ENCODE assay signal across 7 mouse cellular contexts in genomic region chr16:11603667-11604422, GRCm38 (mm10).
A peak's percentile ranks its signal among the peaks of the same experiment; 100 is the strongest.
DNase-seq lines count a peak whose midpoint lies in the region; TF ChIP-seq lines count a peak whose summit lies in the region.

No protein-coding gene starts in this region.

- intact Hi-C loops in heart, postnatal 10 days (cut with DNase I): loop anchor here (1.0 kb wide), 3 partner anchors 25 to 180 kb away; no protein-coding TSS in a partner anchor

- TF ChIP-seq CTCF in brain, embryonic 14.5 days (IDR thresholded peaks at IDR 0.05; ENCODE audit: borderline replicate concordance, extremely low read depth, insufficient read depth, insufficient read length): peak; percentile 44; the same call in 1 of the 2 replicates

- no peak for TF ChIP-seq POLR2A in brain, embryonic 14.5 days (IDR thresholded peaks at IDR 0.05; ENCODE audit: borderline replicate concordance, extremely low read depth, insufficient read depth, insufficient read length, poor library complexity, severe bottlenecking)

- peak; percentile 22 for DNase-seq in ovary, postnatal 14 days (ENCODE audit: low spot score)
- DNase-seq in ovary, adult 18-20 months (ENCODE audit: low spot score): no peak
- peak; percentile 19 for DNase-seq in brain, embryonic 14.5 days (ENCODE audit: low read depth)
- peak; percentile 52 to 69 for DNase-seq in heart, postnatal 10 days
- DNase-seq in liver: peak; percentile 70
- DNase-seq in spleen, postnatal 36 days (ENCODE audit: low spot score in 2 of 2): peak; percentile 12 to 17
- DNase-seq in right cerebral cortex, adult 18-20 months: no peak

Comparison
In these comparisons a context has a peak if more than half of its experiments do, and no peak if none do; other contexts are left out.
1. DNase-seq: peak in ovary, postnatal 14 days (single experiment), brain, embryonic 14.5 days (single experiment), heart, postnatal 10 days (2 of 2), liver (single experiment) and spleen, postnatal 36 days (2 of 2); none in ovary, adult 18-20 months (single experiment) and right cerebral cortex, adult 18-20 months (single experiment).